Mouse (Mus musculus) heart, embryonic 11.5 days (tissue): ENCODE data around the gene Map3k7cl. TPM values are rescaled to one million over a fixed set of nuclear protein-coding genes. Genes with fewer than 3 reads are reported as not detected.

Experiments used
- ATAC-seq: fragments of 200-750 bp; cut with Nextera tagmentation; replicated peaks from 2 replicates; pipeline ENCODE4 v1.8.0; 2017; ENCODE audit warnings: moderate library complexity; ENCODE audit not compliant: insufficient number of reproducible peaks, low FRiP score, low TSS enrichment
- H3K27ac ChIP-seq: fragments of 300-500 bp; sonication (generic); 2 replicates; pipeline ENCODE4 v1.5.1; 2014; ENCODE audit warnings: mild to moderate bottlenecking, low read depth, low read length
- H3K27me3 ChIP-seq: fragments of 300-500 bp; sonication (generic); 2 replicates; pipeline ENCODE4 v1.6.1; 2014; ENCODE audit warnings: mild to moderate bottlenecking, low read length, mixed read lengths; ENCODE audit not compliant: control insufficient read depth, insufficient read depth
- H3K36me3 ChIP-seq: fragments of 300-500 bp; sonication (generic); 2 replicates; pipeline ENCODE4 v1.6.1; 2014; ENCODE audit warnings: mild to moderate bottlenecking, low read length, moderate library complexity, mixed read lengths; ENCODE audit not compliant: control insufficient read depth, insufficient read depth
- H3K4me1 ChIP-seq: fragments of 300-500 bp; sonication (generic); 2 replicates; pipeline ENCODE4 v1.6.1; 2014; ENCODE audit warnings: low read length; ENCODE audit not compliant: control insufficient read depth, insufficient read depth
- H3K4me2 ChIP-seq: fragments of 300-500 bp; sonication (generic); 2 replicates; pipeline ENCODE4 v1.6.1; 2014; ENCODE audit warnings: mild to moderate bottlenecking, moderate library complexity
- H3K4me3 ChIP-seq: fragments of 300-500 bp; sonication (generic); 2 replicates; pipeline ENCODE4 v1.5.1; 2014; ENCODE audit warnings: low read depth, low read length
- H3K9ac ChIP-seq: fragments of 300-500 bp; sonication (generic); 2 replicates; pipeline ENCODE4 v1.6.1; 2014; ENCODE audit warnings: mild to moderate bottlenecking, low read depth, low read length, moderate library complexity
- H3K9me3 ChIP-seq: fragments of 300-500 bp; sonication (generic); replicated peaks from 2 replicates; pipeline ENCODE4 v1.6.1; 2016; ENCODE audit warnings: low read length; ENCODE audit not compliant: control insufficient read depth
- WGBS: fragments of 180-500 bp; shearing (Covaris S2); extraction: QIAGEN DNeasy Blood & Tissue Kit; methylation state at CpG from one replicate; pipeline ENCODE4 v1.1.7; 2014; ENCODE audit not compliant: insufficient replicate concordance; 5-methylcytosine and 5-hydroxymethylcytosine counted together
- polyA plus RNA-seq: library from polyadenylated mRNA; unstranded; fragments of >200 nt; fragmentation: Nextera tagmentation; extraction: Ambion mirVana; gene quantifications from 2 replicates; pipeline ENCODE4 v1.2.1, GENCODE M21; 2014

Map3k7cl gene
- polyA plus RNA-seq, 1 experiment from 2014 or later = not detected

DNA sequence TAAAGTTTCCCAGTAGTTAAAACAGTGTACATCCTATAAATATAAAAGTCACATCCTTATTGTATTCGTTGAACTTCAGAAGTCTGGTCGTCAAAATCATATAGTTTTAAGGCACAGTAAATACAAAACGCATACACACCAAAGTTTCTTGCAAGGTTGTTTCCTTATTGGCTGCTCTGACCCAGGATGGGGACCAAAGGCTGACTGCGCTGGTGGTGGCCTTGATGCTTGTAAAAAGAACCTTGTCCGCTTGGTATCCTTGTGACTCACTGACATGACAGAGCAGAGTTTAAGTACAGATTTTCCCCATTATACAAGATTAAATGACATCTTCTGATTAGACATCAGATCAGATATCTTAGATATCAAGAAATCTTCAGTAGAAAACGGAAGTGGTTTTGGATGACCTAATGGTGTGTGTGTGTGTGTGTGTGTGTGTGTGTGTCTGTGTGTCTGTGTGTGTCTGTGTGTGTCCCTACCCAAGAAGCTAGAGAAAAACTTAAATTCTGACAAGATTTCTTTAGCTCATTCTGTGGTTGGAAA lies 82.2 kb downstream of the Map3k7cl start:
- Histone ChIP-seq H3K4me3 (no peak overlapping the region), H3K27ac (no peak overlapping the region), H3K9me3 (no peaks in the 10 kb centered on the region), H3K4me2 (no peak overlapping the region), H3K4me1 (no peaks in the 10 kb centered on the region), H3K9ac (no peak overlapping the region), H3K36me3 (no peaks in the 10 kb centered on the region), H3K27me3 (no peaks in the 10 kb centered on the region)
- ATAC-seq = no peak
- 75% methylated on average over 6 of the region's 6 CpGs for WGBS

- no peaks in the 10 kb centered on the region for H3K9me3 ChIP-seq
- no peaks in the 10 kb centered on the region for H3K36me3 ChIP-seq
- H3K4me1 ChIP-seq = no peaks in the 10 kb centered on the region
- no peaks in the 10 kb centered on the region for H3K27me3 ChIP-seq
- no peak overlapping the region for H3K27ac ChIP-seq
- 47% methylated on average over 4 of the region's 4 CpGs for WGBS
- no peak overlapping the region for H3K9ac ChIP-seq
- H3K4me3 ChIP-seq = no peak overlapping the region
- no peak overlapping the region for H3K4me2 ChIP-seq
- no peak for ATAC-seq
Observed at GRCm38 (mm10) chr16:87635841-87636240, 82.7 kb downstream of the Map3k7cl start.

DNA sequence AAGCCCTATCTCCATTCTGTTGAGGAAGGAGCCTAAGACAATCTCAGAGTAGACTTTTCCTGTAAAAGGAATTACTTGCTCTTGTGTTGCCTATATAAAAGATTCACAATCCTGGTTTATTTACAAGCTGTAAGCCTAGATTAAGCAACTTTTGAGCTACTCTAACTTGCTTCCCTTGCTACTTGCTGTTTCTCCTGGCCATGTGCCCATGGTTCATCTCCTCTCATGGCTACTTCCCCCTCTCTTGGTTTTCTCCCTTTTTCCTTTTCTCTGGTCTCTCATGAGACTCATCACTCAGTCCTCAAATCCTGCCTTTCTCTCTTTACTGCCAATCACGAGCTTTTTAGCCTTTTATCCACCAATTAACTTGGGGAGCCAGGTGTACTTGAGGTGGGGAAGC lies 85.0 kb downstream of the Map3k7cl start:
- H3K9ac ChIP-seq = no peak overlapping the region
- no peaks in the 10 kb centered on the region for H3K36me3 ChIP-seq
- no peak overlapping the region for H3K4me3 ChIP-seq
- H3K4me2 ChIP-seq = no peak overlapping the region
- ATAC-seq = no peak
- H3K9me3 ChIP-seq = no peaks in the 10 kb centered on the region
- H3K27ac ChIP-seq = no peak overlapping the region
- H3K4me1 ChIP-seq = no peaks in the 10 kb centered on the region
- no peaks in the 10 kb centered on the region for H3K27me3 ChIP-seq
- 52% methylated on average over 1 of the region's 1 CpGs for whole genome bisulfite sequencing

- Histone ChIP-seq H3K4me3 (no peak overlapping the region), H3K36me3 (no peaks in the 10 kb centered on the region), H3K27me3 (no peaks in the 10 kb centered on the region), H3K9me3 (no peaks in the 10 kb centered on the region), H3K4me1 (peaks cover 7% of the 10 kb centered on the region), H3K27ac (no peak overlapping the region), H3K4me2 (no peak overlapping the region), H3K9ac (no peak overlapping the region)
- WGBS = 90% methylated on average over 7 of the region's 7 CpGs
- no peak for ATAC-seq
Observed at GRCm38 (mm10) chr16:87642234-87642633, 89.1 kb downstream of the Map3k7cl start.

DNA sequence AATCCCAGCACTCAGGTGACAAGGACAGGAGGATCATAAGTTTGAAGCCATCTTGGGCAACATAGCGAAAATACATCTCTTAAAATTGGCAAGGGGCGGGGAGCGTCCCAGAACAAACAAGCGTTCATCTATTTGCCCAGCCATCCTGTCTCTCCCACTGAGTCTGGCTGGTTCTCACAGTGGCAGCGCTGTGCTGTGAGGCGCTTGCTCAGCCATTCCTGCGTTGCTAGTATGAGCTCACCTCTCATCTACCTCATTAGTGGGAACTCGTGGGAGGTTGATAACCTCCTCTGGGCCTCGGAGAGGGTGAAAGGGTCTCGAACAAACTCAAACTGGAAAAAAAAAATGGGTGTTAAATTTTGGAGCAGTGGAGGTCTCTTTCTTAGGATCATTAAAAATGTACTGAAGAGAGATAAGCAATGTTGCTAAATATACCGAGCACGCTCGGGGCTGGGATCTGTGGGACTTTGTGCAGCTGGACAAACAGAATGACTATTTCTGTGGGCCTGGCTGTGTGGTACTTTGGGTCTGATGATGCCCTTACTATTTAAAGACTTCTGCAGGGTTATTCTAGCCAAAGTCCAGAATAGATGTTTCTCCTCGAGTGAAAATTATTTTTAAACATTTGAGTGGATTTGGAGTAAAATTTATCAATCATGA lies 91.1 kb downstream of the Map3k7cl start:
- Histone ChIP-seq H3K9ac (no peak overlapping the region), H3K4me2 (peak overlapping the region; percentile 29; the same call in 1 of the 2 replicates), H3K27ac (no peak overlapping the region), H3K27me3 (no peaks in the 10 kb centered on the region), H3K4me3 (no peak overlapping the region), H3K4me1 (peaks cover 7% of the 10 kb centered on the region), H3K9me3 (no peaks in the 10 kb centered on the region), H3K36me3 (no peaks in the 10 kb centered on the region)
- WGBS = 42% methylated on average over 14 of the region's 14 CpGs
- no peak for ATAC-seq

Other genes starting within 250 kb of the Map3k7cl start
- gene N6amt1, start 199.1 kb upstream of the Map3k7cl start, polyA plus RNA-seq = 23.2 and 24.7 TPM in 2 replicates
- gene Ltn1, start 120.7 kb upstream of the Map3k7cl start, polyA plus RNA-seq = 22.7 and 26.6 TPM in 2 replicates
- 11.7 and 13.1 TPM in 2 replicates for gene Rwdd2b, start 112.8 kb upstream of the Map3k7cl start, polyA plus RNA-seq
- 41.9 and 44.7 TPM in 2 replicates for gene Usp16, start 98.6 kb upstream of the Map3k7cl start, polyA plus RNA-seq
- gene Cct8, start 57.5 kb upstream of the Map3k7cl start, polyA plus RNA-seq = 369 and 404 TPM in 2 replicates
- gene Bach1, start 145.6 kb downstream of the Map3k7cl start, polyA plus RNA-seq = 11.2 and 13.1 TPM in 2 replicates